Mouse (Mus musculus) kidney, postnatal 14 days (tissue): Measurements from ENCODE around the gene Cpne9.
"Not testable (repeated sequence)": the region's sequence is repeated elsewhere in the genome, so short reads cannot be mapped to it uniquely, and the experiment has no call there.

ENCODE experiments used
- DNase-seq: peaks from one replicate; pipeline ENCODE4 v3.0.0; 2022; ENCODE audit warnings: mixed read lengths

Cpne9 gene

GRCm38 (mm10) chr6:113292938-113293337, 10.8 kb downstream of the Cpne9 start:
- no peak for DNase-seq

DNA sequence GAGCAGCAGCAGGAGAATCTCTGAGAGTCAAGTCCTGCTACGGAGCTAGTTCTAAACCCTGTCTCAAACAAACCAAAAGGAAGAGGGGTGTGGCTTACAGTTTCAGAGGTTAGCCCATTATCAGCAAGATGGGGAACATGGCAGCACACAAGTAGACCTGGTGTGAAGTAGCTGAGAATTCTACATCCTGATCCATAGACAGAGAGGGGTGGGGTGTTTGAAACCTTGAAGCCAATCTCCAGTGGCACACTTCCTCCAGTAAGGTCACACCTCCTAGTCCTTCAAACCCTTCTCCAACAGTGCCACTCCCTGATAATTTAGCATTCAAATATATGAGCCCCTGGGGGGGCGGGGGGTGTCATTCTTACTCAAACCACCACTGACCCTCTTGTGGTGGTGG, 13.9 kb downstream of the Cpne9 start:
- no peak for DNase-seq

- no peak for DNase-seq
Measured at GRCm38 (mm10) chr6:113296639-113297038, 14.5 kb downstream of the Cpne9 start.

GRCm38 (mm10) chr6:113301350-113301749, 19.2 kb downstream of the Cpne9 start:
- no peak for DNase-seq

- DNase-seq, result peak; percentile 26
Measured at GRCm38 (mm10) chr6:113302258-113302657, 20.2 kb downstream of the Cpne9 start.

- peak; percentile 100 for DNase-seq
Measured at GRCm38 (mm10) chr6:113306322-113306985, 24.3 kb downstream of the Cpne9 start.

GRCm38 (mm10) chr6:113306986-113307349, 24.9 kb downstream of the Cpne9 start, which contains the start of gene Brpf1:
Brpf1 (plus strand) TSS chr6:113307137.
- DNase-seq, result no peak

GRCm38 (mm10) chr6:113307481-113308121, 25.5 kb downstream of the Cpne9 start:
- DNase-seq, result peak; percentile 59

DNA sequence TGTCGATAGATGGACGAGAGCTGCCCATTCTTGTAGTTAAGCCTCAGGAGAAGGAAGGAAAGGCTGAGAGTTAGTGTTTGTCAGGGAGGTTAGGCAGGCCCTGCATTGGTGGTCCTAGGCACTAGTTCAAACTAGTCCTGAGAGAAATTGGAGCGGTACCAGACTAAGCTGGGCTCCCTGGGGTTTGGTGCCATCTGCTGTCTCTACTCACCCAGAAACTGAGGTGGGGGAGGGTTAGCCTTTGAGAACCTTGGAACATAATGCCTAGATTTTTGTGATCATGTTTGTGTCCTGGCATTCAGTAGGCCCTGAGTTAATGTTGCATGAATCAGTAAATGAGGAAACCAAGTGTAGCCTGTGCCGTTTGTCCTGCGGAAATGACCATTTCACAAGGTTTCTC, 26.0 kb downstream of the Cpne9 start:
- peak; percentile 59 for DNase-seq

- no peak for DNase-seq
Measured at GRCm38 (mm10) chr6:113315972-113316371, 33.9 kb downstream of the Cpne9 start.

GRCm38 (mm10) chr6:113326533-113327315, 44.6 kb downstream of the Cpne9 start, which contains the start of gene Ogg1:
Ogg1 (plus strand) TSS chr6:113326972.
- peak; percentile 99 for DNase-seq

- no peak for DNase-seq
Measured at GRCm38 (mm10) chr6:113329396-113329795, 47.3 kb downstream of the Cpne9 start.

GRCm38 (mm10) chr6:113330547-113330946, 48.4 kb downstream of the Cpne9 start:
- DNase-seq, result no peak

GRCm38 (mm10) chr6:113331721-113332120, 49.6 kb downstream of the Cpne9 start:
- no peak for DNase-seq

DNA sequence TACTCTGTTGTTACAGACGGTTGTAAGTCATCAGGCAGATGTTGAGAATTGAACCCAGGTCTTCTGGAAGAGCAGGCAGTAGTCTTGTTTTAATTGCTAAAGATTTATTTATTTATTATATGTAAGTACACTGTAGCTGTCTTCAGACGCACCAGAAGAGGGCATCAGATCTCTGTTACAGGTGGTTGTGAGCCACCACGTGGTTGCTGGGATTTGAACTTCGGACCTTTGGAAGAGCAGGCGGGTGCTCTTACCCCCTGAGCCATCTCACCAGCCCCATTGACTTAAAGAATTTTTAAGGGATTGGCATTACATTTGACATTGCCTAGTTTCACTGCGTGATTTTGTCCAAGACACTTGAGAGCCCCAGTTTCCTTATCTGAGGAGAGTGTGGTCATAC, 50.6 kb downstream of the Cpne9 start:
- DNase-seq, result not testable (repeated sequence)

- peak; percentile 90 for DNase-seq
Measured at GRCm38 (mm10) chr6:113333137-113333950, 51.2 kb downstream of the Cpne9 start.

GRCm38 (mm10) chr6:113334216-113334615, 52.1 kb downstream of the Cpne9 start:
- no peak for DNase-seq

GRCm38 (mm10) chr6:113336852-113337620, 54.9 kb downstream of the Cpne9 start:
- peak; percentile 54 for DNase-seq

GRCm38 (mm10) chr6:113341574-113341973, 59.5 kb downstream of the Cpne9 start:
- no peak for DNase-seq

DNA sequence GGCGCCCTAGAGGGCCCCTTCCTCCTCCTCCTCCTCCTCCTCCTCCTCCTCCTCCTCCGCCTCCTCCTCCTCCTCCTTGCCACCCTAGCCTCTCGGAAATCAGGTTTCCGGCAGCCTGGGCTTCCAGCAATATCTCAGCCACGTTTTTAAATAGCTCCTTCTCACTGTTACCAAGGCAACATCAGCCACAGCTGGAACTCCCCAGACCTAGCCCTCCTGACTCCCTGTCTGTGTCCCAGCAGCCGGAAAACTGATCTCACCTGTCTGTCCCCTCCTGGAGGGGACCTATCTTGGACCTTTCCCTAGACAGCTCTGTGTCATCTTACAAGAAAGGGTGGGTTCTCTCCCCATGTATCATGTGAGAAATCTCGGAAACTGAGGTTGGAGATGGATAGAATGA, 60.2 kb downstream of the Cpne9 start:
- DNase-seq, result no peak

DNA sequence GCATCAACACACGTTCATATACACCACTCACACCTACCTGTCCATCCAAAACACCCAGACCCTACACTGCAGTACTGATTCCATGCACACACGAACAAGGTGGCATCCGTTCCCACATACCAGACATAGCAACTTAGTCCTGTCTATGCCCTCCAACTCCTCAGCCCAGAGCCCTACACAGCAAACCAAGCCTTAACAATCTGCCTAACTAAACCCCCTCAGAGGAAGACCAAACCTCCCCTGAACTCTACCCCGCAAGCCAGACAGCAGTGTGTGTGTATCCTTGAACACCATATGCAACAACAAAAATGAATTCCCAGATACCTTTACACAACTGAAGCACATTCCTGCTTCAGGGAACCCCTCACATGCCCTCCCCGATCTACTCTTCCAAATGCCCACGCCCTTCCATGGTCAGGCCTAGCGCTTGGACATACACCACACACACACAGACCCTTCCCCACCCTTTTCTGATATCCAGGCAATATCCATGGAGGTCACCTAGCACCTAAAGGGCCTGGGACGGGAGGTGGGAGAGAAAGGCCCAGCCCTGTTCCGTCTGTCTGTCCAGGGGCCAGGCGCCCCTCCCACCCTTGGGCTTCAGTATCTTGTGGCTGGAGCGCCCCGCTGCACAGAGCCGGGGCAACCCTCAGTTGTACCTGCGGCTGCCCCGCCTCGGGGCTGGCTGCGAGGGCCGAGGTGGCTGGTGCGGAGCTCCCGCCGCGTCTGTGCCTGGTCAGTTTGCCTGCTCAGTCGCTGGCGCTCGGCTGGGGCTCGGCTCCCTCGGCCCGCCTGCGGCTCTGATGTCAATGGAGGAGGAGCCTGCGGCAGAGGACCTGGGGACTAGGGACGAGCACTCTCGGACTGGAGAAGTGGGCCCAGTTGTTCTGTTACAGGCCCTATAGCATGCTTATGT, 61.3 kb downstream of the Cpne9 start, which contains the start of gene Camk1:
TSS of gene Camk1 (minus strand) at position 808 of the 916 bp plus-strand sequence.
- peak; percentile 87 for DNase-seq
